Mouse (Mus musculus): ENCODE measurements at regions not wholly inside any gene's neighbourhood (a gene's known extent, or its start where the extent isn't known, plus 50 kb on each side); places are given as distances from the start of the nearest gene placed in this dataset.

GRCm38 (mm10) chr16:71004211-71004610, 690.5 kb downstream of the Gbe1 start:
- H3K4me2 ChIP-seq (ENCODE audit: low read depth), result no peak overlapping the region
- H3K4me1 ChIP-seq (ENCODE audit: insufficient read depth), result no peaks in the 10 kb centered on the region
- no peak for TF ChIP-seq CTCF (IDR thresholded peaks at IDR 0.05; ENCODE audit: low read depth)
- WGBS, result 89% methylated on average over 4 of the region's 4 CpGs
- no peaks in the 10 kb centered on the region for H3K27me3 ChIP-seq (ENCODE audit: insufficient read depth, low read length)
- ATAC-seq (no peak), DNase-seq (no peak)
- H3K36me3 ChIP-seq (ENCODE audit: insufficient read depth), result no peaks in the 10 kb centered on the region
- no peaks in the 10 kb centered on the region for H3K9me3 ChIP-seq (ENCODE audit: low read length)
- H3K27ac ChIP-seq (ENCODE audit: low read depth, low read length), result no peak overlapping the region
- no peak overlapping the region for H3K9ac ChIP-seq
- H3K4me3 ChIP-seq (ENCODE audit: low read depth, low read length), result no peak overlapping the region

DNA sequence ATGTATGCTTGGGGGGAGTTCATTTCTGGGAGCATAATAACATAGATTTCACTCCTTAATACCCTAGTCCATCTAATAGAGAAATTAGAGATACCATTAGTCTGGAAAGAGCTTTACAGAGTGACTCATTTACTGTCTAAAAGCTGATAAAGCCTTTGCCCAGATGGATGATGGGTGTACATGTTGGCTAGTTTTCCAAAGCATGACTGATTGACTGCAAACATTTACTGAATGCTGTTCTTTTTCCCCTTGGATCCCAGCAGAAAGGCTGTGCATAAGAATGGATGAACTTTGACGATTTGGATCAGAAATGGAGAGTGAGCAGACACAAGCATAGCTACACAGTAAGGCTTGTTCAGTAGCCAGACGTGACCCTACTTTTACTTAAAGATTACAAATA, 729.6 kb downstream of the Gbe1 start:
- H3K9ac ChIP-seq, result no peak overlapping the region
- TF ChIP-seq CTCF (IDR thresholded peaks at IDR 0.05; ENCODE audit: low read depth), result no peak
- ATAC-seq (no peak), DNase-seq (no peak)
- H3K9me3 ChIP-seq (ENCODE audit: low read length), result no peaks in the 10 kb centered on the region
- no peaks in the 10 kb centered on the region for H3K4me1 ChIP-seq (ENCODE audit: insufficient read depth)
- H3K4me3 ChIP-seq (ENCODE audit: low read depth, low read length), result no peak overlapping the region
- H3K4me2 ChIP-seq (ENCODE audit: low read depth), result no peak overlapping the region
- WGBS, result 56% methylated on average over 2 of the region's 2 CpGs
- no peaks in the 10 kb centered on the region for H3K27me3 ChIP-seq (ENCODE audit: insufficient read depth, low read length)
- H3K27ac ChIP-seq (ENCODE audit: low read depth, low read length), result no peak overlapping the region
- no peaks in the 10 kb centered on the region for H3K36me3 ChIP-seq (ENCODE audit: insufficient read depth)

- no peak for TF ChIP-seq CTCF (IDR thresholded peaks at IDR 0.05; ENCODE audit: low read depth)
Measured at GRCm38 (mm10) chr16:71054258-71054657, 740.5 kb downstream of the Gbe1 start.

GRCm38 (mm10) chr16:71062754-71063153, 749.0 kb downstream of the Gbe1 start:
- H3K4me3 ChIP-seq (ENCODE audit: low read depth, low read length), result no peak overlapping the region
- no peaks in the 10 kb centered on the region for H3K9me3 ChIP-seq (ENCODE audit: low read length)
- H3K27me3 ChIP-seq (ENCODE audit: insufficient read depth, low read length), result no peaks in the 10 kb centered on the region
- no peak for DNase-seq
- no peak for TF ChIP-seq CTCF (IDR thresholded peaks at IDR 0.05; ENCODE audit: low read depth)
- ATAC-seq, result peak; percentile 71
- 43% methylated on average over 3 of the region's 3 CpGs for WGBS
- H3K4me2 ChIP-seq (ENCODE audit: low read depth), result no peak overlapping the region
- H3K9ac ChIP-seq, result no peak overlapping the region
- H3K27ac ChIP-seq (ENCODE audit: low read depth, low read length), result no peak overlapping the region
- H3K36me3 ChIP-seq (ENCODE audit: insufficient read depth), result no peaks in the 10 kb centered on the region
- H3K4me1 ChIP-seq (ENCODE audit: insufficient read depth), result no peaks in the 10 kb centered on the region

More at GRCm38 (mm10) chr16:71054258-71054657, 740.5 kb downstream of the Gbe1 start:
- no peaks in the 10 kb centered on the region for H3K36me3 ChIP-seq (ENCODE audit: insufficient read depth)
- no peak overlapping the region for H3K4me2 ChIP-seq (ENCODE audit: low read depth)
- H3K4me3 ChIP-seq (ENCODE audit: low read depth, low read length), result no peak overlapping the region
- H3K27me3 ChIP-seq (ENCODE audit: insufficient read depth, low read length), result no peaks in the 10 kb centered on the region
- no peaks in the 10 kb centered on the region for H3K4me1 ChIP-seq (ENCODE audit: insufficient read depth)
- H3K9ac ChIP-seq, result no peak overlapping the region
- H3K27ac ChIP-seq (ENCODE audit: low read depth, low read length), result no peak overlapping the region
- ATAC-seq (no peak), DNase-seq (no peak)
- 66% methylated on average over 2 of the region's 2 CpGs for WGBS
- no peaks in the 10 kb centered on the region for H3K9me3 ChIP-seq (ENCODE audit: low read length)

DNA sequence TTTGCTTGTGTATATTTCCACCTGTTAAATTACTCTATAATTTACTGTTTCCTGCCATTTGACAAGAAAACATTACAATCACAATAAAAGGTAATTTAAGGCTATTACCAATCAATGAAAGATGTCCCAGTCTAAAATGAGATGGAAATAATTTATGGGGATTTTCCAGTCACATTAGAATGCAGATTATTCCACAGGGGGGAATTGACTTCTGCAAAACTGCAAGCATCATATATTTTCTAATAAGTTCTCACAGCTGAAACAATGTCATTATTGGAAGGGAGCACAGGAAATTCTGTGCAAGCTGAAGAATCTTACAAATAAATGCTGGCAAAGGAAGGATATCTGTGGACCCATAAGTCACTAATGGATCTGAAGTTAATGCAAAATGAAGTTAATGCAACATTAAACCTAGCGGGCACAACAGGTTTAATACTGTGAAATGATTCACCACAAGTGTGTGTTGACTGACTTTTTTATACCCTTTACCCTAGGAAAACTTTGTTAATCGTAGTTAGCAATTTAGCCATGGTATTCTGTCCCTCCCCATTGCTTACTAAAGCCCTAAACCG, 749.7 kb downstream of the Gbe1 start:
- Histone ChIP-seq H3K4me2 (ENCODE audit: low read depth) (no peak overlapping the region), H3K4me3 (ENCODE audit: low read depth, low read length) (no peak overlapping the region), H3K9ac (no peak overlapping the region), H3K4me1 (ENCODE audit: insufficient read depth) (no peaks in the 10 kb centered on the region), H3K27ac (ENCODE audit: low read depth, low read length) (no peak overlapping the region), H3K9me3 (ENCODE audit: low read length) (no peaks in the 10 kb centered on the region), H3K36me3 (ENCODE audit: insufficient read depth) (no peaks in the 10 kb centered on the region), H3K27me3 (ENCODE audit: insufficient read depth, low read length) (no peaks in the 10 kb centered on the region)
- ATAC-seq, result no peak
- WGBS, result 74% methylated on average over 3 of the region's 3 CpGs
- TF ChIP-seq CTCF (IDR thresholded peaks at IDR 0.05; ENCODE audit: low read depth), result no peak
- DNase-seq, result no peak

DNA sequence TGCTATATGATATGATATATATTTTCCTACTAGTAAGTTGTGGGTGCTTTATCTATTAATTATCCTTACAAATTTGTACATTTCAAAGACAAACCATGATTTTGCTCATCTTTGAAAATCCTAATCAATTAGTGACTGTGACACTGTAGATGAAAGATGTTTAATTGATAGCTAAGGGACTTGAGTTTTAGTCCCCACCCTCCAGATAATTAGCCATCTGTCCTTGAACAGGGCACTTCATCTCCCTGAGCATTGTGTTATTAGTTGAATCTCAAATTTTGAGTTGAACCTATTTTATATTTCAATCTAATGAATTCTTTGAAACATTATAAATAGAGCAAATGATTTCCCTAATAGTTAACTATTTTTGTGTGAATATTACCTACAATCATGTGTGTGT, 756.4 kb downstream of the Gbe1 start:
- Histone ChIP-seq H3K36me3 (ENCODE audit: insufficient read depth) (no peaks in the 10 kb centered on the region), H3K27me3 (ENCODE audit: insufficient read depth, low read length) (no peaks in the 10 kb centered on the region), H3K9ac (no peak overlapping the region), H3K4me2 (ENCODE audit: low read depth) (no peak overlapping the region), H3K4me1 (ENCODE audit: insufficient read depth) (no peaks in the 10 kb centered on the region), H3K27ac (ENCODE audit: low read depth, low read length) (no peak overlapping the region), H3K9me3 (ENCODE audit: low read length) (no peaks in the 10 kb centered on the region), H3K4me3 (ENCODE audit: low read depth, low read length) (no peak overlapping the region)
- no peak for TF ChIP-seq CTCF (IDR thresholded peaks at IDR 0.05; ENCODE audit: low read depth)
- DNase-seq (no peak), ATAC-seq (no peak)

GRCm38 (mm10) chr16:71102829-71103228, 789.1 kb downstream of the Gbe1 start:
- DNase-seq, result no peak
- no peak for ATAC-seq
- 50% methylated on average over 3 of the region's 3 CpGs for WGBS

More at GRCm38 (mm10) chr16:71102829-71103228, 789.1 kb downstream of the Gbe1 start:
- Histone ChIP-seq H3K27ac (ENCODE audit: low read depth, low read length) (no peak overlapping the region), H3K9ac (no peak overlapping the region), H3K36me3 (ENCODE audit: insufficient read depth) (no peaks in the 10 kb centered on the region), H3K4me1 (ENCODE audit: insufficient read depth) (no peaks in the 10 kb centered on the region), H3K27me3 (ENCODE audit: insufficient read depth, low read length) (no peaks in the 10 kb centered on the region), H3K4me3 (ENCODE audit: low read depth, low read length) (no peak overlapping the region), H3K9me3 (ENCODE audit: low read length) (no peaks in the 10 kb centered on the region), H3K4me2 (ENCODE audit: low read depth) (no peak overlapping the region)
- no peak for TF ChIP-seq CTCF (IDR thresholded peaks at IDR 0.05; ENCODE audit: low read depth)
